Mouse (Mus musculus) liver, embryonic 14.5 days (tissue): ENCODE results near the gene Sh3d21.

Experiments
- CTCF ChIP-seq: IDR thresholded peaks from 2 replicates; pipeline ENCODE4 v1.5.1; 2016; ENCODE audit warnings: antibody characterized with exemption, low read depth, control low read depth
- EP300 ChIP-seq: IDR thresholded peaks from 2 replicates; pipeline ENCODE4 v1.6.1; 2016; ENCODE audit warnings: antibody characterized with exemption, low read depth

GRCm38 (mm10) chr4:126204661-126205230 lies 41.5 kb upstream of the Sh3d21 start:
- TF ChIP-seq CTCF (no peak), EP300 (no peak)
